Mouse (Mus musculus) thymus, adult 2 months (tissue): ENCODE results near the gene Kdelr1.

ENCODE experiments used
- CTCF ChIP-seq: fragments of 200-500 bp; IDR thresholded peaks from 2 replicates; pipeline ENCODE4 v1.5.1; 2012; ENCODE audit warnings: mild to moderate bottlenecking, control low read depth, low read length, moderate library complexity, borderline replicate concordance; ENCODE audit not compliant: control insufficient read depth, poor library complexity, insufficient read depth; ENCODE audit errors: extremely low read depth
- POLR2A ChIP-seq: fragments of 200-500 bp; IDR thresholded peaks from 2 replicates; pipeline ENCODE4 v1.6.1; 2012; ENCODE audit warnings: mild to moderate bottlenecking, low read length, control low read depth, moderate library complexity; ENCODE audit not compliant: control insufficient read depth, poor library complexity, insufficient read depth; ENCODE audit errors: extremely low read depth

DNA sequence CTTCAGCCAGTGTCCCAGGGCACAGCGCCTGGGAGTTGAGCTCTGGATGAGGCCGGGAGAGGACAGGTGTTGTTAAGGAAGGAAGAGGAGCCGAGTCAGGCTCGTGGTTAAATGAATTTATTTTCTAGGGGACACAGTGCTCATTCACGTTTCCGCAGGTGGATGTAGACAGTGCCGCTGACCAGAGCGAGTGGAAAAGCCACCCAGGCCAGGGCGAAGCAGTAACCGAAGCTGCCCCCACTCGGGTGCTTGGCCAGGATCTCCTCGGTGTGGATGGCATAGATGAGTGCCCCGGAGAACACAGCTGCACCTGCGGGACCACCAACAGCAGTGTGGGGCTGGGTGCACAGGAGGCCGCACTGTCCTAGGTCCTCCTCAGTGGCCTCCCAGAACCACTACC is 45.4 kb downstream of the Kdelr1 start:
- TF ChIP-seq CTCF (no peak), POLR2A (no peak)
